Mouse (Mus musculus) spleen, postnatal 0 days (tissue): ENCODE data around the gene Zfp182. TPM values are rescaled to one million over a fixed set of nuclear protein-coding genes. Genes with fewer than 3 reads are reported as not detected.

ENCODE experiments used
- polyA plus RNA-seq: library from polyadenylated mRNA; unstranded; fragments of >200 nt; fragmentation: Nextera tagmentation; extraction: Ambion mirVana; gene quantifications from 2 replicates; pipeline ENCODE4 v1.2.1, GENCODE M21; 2015

Zfp182 gene
- polyA plus RNA-seq = 3.3 and 3.8 TPM in 2 replicates

GRCm38 (mm10) chrX:21061866-21062543 is at the start of gene Zfp182:
Gene Zfp182, minus strand, starts transcription at chrX:21062316.

GRCm38 (mm10) chrX:21088983-21089866 is 27.1 kb upstream of the Zfp182 start, which contains the start of gene Zfp300:
Gene Zfp300, minus strand, starts transcription at chrX:21089527.

GRCm38 (mm10) chrX:21068106-21068505 is 6.0 kb upstream of the Zfp182 start, which contains the start of gene Spaca5:
Gene Spaca5, plus strand, starts transcription at chrX:21068406.

Other genes starting within 250 kb of the Zfp182 start
- gene Timp1, start 192.2 kb downstream of the Zfp182 start, polyA plus RNA-seq = 11.4 and 13.3 TPM in 2 replicates
- not detected in 2 replicates for gene Syn1, start 141.3 kb downstream of the Zfp182 start, polyA plus RNA-seq
- 39.1 and 60.3 TPM in 2 replicates for gene Cfp, start 130.8 kb downstream of the Zfp182 start, polyA plus RNA-seq
- 2.6 and 2.8 TPM in 2 replicates for gene Elk1, start 111.7 kb downstream of the Zfp182 start, polyA plus RNA-seq
- 62.3 and 66.8 TPM in 2 replicates for gene Uxt, start 100.3 kb downstream of the Zfp182 start, polyA plus RNA-seq
- not detected in 2 replicates for gene Spaca5, start 6.1 kb upstream of the Zfp182 start, polyA plus RNA-seq
- 0.46 and 0.51 TPM in 2 replicates for gene Zfp300, start 27.2 kb upstream of the Zfp182 start, polyA plus RNA-seq
- not detected in 2 replicates for gene Ssxa1, start 53.5 kb upstream of the Zfp182 start, polyA plus RNA-seq
- not detected in 2 replicates for gene Gm21876, start 113.3 kb upstream of the Zfp182 start, polyA plus RNA-seq